Mouse (Mus musculus) liver, embryonic 14.5 days (tissue): Measurements from ENCODE around the gene Scn1b.

Source experiments
- CTCF ChIP-seq: IDR thresholded peaks from 2 replicates; pipeline ENCODE4 v1.5.1; 2016; ENCODE audit warnings: antibody characterized with exemption, low read depth, control low read depth
- EP300 ChIP-seq: IDR thresholded peaks from 2 replicates; pipeline ENCODE4 v1.6.1; 2016; ENCODE audit warnings: antibody characterized with exemption, low read depth

GRCm38 (mm10) chr7:31150566-31151300, 23.9 kb upstream of the Scn1b start:
- TF ChIP-seq EP300 (no peak), CTCF (no peak)
